Mouse (Mus musculus): ENCODE measurements at regions not wholly inside any gene's neighbourhood (a gene's known extent, or its start where the extent isn't known, plus 50 kb on each side); places are given as distances from the start of the nearest gene placed in this dataset.

DNA sequence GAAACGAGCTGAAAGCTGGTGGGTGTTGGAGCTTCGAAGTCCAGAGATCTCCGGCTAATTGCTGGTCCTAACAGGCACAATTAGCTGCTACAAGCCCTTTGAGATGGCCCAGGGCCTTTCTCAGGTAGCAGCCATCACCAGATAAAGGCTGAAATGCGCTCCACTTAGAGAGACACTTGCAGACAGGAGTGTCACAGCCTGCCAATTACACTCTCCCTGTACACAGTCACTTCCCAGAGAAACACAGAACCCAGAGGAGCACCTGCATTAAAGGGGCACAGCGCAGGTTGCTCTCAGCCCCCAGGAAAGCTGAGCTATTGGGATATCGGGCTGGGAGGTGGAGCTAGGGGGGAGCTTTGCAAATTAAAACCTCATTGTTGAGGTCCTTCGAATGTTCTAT is 380.2 kb downstream of the Tshz3 start:
- no peak for ATAC-seq (ENCODE audit: poor library complexity, severe bottlenecking)

DNA sequence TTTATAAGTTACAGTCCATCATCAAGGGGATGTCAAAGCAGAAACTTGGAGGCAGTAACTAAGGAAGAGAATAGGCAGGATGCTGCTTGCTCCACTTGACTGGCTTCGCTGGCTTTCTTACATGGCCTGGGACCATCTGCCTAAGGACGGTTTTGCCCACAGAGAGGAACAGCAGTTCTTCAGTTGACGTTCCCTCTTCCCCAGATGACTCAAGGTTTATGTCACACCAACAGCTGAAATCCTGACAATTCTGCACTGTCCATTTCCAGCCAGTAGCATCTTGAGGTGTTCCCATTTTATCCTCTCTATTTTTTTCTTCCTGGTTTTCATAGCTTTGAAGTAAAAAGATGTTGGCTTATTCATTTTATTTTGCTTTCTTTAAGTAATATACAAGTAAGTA is 391.8 kb downstream of the Tshz3 start:
- ATAC-seq (ENCODE audit: poor library complexity, severe bottlenecking) = no peak

DNA sequence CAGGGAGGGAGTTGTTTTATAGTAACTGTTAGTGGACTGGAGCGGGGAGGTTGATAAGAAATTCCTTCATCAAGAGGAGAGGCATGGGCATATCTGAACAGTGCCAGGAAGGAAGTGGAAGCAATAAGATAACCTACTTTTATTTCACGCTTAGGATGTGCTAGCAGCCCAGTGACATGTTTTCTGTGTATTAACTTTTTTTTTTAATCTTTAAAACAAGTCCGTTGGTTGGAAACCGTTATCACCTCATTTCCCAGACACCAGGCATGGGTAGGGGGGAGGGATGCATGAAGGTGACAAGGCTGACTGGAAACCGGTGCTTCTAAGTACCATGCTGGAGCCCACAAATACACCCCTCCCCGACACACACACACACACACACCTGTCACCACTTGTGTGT is 394.7 kb downstream of the Tshz3 start:
- no peak for ATAC-seq (ENCODE audit: poor library complexity, severe bottlenecking)

DNA sequence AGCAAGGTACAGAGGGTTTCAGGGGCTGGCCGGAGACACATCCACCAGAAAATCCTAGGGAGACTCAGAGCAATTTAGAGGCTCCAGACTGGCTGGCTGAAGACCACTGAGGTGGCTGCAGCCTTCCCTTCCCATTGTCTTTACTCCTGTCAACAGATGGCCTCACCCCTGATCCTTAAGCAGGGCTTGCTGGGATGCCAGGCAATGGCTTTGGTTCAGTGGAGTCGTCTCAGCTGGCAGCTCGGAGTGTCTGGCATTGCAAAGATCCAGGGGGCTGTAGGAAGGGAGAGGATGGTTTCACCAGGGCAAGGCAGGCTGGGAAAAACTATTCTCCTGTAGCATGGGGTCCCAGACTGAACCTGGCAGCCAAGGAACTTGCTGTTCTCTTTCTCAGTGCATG is 395.8 kb downstream of the Tshz3 start:
- ATAC-seq (ENCODE audit: poor library complexity, severe bottlenecking) = no peak

DNA sequence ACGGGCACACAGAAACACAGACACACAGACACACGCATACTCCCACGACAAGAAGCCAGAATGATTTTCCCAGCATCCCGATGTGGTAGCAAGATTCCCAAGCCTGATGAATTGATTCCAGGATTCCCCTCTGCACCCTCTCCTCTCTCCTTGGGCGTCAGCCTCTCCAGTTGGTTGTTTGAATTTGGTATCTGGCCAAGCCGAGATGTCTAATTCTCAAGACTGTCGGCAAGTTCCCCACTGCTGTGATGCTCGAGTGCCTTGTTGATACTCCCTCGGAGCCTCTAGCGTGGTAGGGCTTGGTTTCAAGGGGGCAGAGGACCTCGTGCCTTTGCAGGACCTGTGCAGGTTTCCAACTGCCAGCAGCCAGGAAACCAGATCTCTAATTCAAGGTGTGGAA is 397.9 kb downstream of the Tshz3 start:
- ATAC-seq (ENCODE audit: poor library complexity, severe bottlenecking) = no peak

DNA sequence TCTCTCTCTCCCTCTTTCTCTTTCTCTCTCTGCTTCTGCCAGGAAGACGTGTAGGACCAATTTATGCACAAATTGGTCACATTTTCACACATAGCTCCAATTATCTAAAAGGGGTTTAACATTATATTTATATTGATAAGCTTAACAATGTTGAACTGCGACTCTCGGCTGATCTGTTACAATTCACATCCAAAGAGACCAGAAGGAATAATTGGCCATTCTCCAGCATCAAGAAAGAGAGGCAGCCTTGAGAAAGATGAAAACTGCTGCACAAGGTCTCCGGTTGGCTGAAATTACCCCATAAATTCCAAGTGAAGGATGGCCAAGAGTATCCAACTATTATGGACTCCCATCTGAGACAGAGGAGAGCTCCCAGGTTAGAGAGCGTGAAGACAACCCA is 398.4 kb downstream of the Tshz3 start:
- ATAC-seq (ENCODE audit: poor library complexity, severe bottlenecking) = no peak

DNA sequence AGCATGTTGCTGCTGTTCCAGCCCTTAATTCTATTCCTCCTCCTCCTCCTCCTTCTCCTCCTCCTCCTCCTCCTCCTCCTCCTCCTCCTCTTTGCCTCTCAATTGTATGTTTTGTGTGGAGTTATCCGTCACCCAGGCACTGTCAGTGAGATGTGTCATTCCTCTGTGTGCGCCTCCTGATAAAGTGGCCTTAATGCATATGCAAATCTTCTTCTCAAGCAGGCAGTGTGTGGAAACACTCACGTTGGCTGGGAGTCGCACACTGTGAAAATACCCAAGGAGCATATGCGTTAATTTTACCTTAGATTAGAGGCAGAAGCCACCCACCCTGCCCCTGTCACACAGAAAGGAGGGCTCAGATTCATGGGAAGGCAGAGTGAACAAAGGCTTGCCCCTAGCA is 401.0 kb downstream of the Tshz3 start:
- no peak for ATAC-seq (ENCODE audit: poor library complexity, severe bottlenecking)

DNA sequence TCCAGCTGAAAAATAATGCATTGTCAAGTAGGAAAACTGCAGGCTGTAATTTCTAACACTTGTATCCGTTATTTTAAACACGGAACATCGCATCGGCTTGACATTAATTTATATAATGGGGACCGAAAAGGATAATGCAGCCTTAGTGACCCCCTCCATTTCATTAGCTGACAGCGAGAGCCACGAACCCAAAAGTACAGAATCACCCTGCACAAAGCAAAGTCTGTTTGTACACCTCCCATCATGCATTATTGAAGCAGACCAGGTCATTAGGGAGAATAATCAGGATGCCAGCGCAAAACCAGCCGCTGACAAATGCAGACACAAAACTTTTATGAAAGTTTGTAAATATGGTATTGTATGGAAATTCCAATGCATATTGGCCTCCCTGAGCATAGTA is 406.8 kb downstream of the Tshz3 start:
- no peak for ATAC-seq (ENCODE audit: poor library complexity, severe bottlenecking)

DNA sequence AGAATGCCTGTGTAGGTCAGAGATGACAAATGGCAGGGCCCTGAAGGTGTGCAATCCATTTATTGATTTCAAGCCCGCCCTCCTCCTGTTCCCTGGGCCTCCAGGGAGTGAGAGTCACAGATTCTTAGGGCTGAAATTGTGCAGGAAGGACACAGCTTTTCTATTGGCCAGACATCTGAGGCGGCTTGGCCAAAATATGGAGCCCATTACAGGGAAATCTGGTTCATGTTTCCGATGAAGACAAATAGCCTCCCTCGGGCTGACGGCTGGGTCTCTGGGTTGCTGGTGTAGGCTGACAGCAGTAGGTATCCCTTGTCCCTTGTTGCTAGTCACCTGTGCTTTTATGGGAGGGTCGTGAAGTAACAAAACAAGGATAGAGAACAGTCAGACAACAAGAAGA is 413.2 kb downstream of the Tshz3 start:
- ATAC-seq (ENCODE audit: poor library complexity, severe bottlenecking) = no peak

DNA sequence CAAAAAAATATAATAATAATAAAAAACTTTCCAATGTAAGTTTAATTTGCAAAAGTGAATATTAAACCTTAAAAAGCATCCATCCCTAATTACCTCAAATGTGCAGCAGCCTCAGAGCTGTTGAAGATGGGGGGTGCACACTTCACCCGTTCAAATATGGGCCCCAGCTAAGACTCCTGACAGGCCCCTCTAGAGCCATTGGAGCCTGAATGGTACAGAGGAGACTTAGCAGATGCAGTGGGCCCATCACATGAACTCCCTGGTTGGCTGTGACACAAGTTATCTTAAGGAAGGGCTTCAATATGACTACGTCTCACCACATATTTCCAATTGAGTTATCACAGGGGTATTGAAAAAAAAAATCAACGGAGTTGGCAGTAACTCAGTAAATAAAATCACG is 422.9 kb downstream of the Tshz3 start:
- ATAC-seq (ENCODE audit: poor library complexity, severe bottlenecking) = no peak

DNA sequence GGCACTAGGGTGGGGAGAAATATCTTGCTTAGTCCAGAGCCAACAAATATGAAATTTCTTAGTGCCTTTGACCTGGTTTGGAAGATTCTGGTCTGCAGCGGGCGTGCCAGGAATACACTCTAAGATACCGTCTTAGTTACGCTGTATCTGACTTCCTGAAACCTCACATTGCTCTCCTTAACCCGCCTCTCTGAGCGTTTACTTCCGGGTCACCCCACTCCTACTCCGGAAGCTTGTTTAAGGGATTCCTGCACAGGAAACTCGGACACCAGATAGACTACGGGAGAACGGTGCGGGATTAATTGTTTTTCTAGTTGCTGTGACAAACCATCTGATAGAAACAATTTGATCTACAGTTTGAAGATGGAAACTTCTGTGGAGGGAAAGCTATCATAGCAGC is 442.3 kb downstream of the Tshz3 start:
- ATAC-seq (ENCODE audit: poor library complexity, severe bottlenecking) = no peak

DNA sequence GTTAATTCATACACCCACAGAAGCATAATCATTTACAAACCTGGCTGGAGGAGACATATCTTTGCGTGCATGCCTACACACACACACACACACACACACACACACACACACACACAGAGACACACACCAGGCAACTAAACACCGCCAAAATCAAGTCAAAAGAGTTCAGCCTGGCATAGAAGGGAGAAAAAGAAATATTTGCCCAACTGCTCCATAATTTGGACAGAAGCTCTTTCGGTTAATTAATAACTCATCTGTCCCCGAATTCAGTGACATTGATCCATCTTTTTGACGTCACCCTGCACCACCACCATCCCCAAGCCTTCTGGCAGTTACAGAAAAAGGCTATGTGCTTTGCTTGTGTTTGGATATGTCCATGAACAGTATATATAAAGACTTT is 444.9 kb downstream of the Tshz3 start:
- ATAC-seq (ENCODE audit: poor library complexity, severe bottlenecking) = no peak

DNA sequence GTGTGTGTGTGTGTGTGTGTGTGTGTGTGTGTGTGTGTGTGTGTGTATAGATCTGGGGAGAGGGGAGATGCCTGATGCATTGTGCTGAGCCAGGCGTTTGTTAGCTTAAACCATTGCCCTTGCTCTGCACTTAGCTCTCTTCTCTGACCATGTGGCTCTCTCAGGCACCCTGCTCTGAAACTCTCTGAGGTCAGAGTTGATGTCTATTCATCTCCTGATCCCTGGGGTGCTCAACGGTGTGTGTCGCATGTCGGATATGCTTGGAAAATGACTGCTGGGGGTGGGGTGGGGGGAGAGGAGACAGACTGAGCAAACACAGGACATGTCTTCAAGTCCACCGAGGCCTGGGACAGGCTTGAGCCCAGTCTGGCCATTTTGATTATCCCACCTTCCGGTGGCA is 446.4 kb downstream of the Tshz3 start:
- no peak for ATAC-seq (ENCODE audit: poor library complexity, severe bottlenecking)

DNA sequence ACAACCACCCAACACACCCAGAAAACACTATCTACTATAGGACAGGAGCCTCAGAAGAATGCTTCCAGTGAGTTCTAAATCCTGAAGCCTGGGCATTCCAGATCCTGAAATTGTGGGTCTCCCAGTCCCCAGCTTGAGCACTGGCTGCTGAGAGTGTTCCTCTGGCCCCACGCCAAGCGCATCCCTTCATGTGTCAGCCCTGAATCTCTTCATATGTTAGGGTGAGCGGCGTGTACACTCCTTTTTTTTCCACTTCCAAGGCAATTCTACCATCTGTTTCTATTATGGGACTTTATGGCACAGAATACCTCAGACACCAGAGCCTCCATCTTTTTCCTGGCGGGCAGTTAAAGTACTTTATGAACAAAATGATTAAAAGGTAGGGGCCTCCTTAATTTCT is 451.8 kb downstream of the Tshz3 start:
- ATAC-seq (ENCODE audit: poor library complexity, severe bottlenecking) = no peak

DNA sequence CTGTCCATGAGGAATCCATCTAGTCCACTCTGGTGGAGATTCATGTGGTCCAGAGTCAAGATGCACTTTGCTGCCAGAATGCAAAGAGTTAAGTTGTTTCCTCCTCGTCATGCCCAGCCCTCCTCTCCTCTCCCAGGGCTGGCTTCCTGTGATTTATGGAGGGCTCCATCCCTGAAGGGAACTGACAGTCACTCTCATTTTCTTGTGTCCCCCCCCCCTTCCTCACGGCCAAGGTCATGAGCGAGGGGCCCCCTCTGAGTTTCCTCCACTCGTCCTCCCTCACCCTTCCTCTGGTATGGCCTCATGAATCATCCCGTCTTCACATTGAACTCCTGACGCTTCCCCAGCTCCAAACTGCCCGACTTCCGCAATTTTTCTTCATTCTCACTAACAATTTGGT is 461.9 kb downstream of the Tshz3 start:
- no peak for ATAC-seq (ENCODE audit: poor library complexity, severe bottlenecking)

DNA sequence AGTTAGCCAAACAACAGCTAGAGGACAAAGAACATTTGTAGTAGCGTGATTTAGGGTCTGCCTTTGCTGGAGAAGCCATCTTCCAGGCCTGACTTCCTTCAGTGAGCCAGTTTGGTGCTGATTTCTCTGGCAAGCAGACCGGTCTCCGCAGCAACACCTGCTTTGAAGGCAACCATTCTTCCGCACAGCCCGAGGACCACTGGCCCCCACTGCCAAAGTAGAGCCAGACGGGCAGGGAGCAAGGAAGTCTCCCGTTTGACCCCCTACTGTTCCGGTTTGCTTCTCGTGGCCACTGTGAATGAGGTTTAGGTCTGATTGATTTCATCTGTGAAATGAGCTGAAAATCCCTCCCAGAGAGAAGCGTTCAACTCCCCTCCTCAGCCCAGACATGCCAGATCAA is 471.0 kb downstream of the Tshz3 start:
- ATAC-seq (ENCODE audit: poor library complexity, severe bottlenecking) = no peak

DNA sequence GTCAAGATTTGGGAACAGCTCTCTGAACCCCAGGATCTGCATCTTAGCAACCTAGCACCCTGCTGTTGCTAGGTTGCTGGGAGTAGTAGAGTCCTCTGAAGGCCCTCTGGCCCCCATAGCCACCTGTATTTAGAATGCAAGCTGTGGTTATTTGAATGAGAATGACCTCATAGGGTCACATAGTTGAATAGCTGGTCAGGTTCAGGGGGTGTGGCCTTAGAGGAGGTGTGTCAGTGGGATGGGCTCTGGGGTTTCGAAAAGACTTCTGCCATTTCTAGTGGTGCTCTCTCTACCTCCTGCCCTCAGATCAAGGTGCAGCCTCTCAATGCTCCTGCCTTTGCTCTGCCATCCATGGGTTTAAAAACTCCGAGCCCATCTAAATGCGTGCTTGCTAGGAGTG is 477.8 kb downstream of the Tshz3 start:
- no peak for ATAC-seq (ENCODE audit: poor library complexity, severe bottlenecking)

DNA sequence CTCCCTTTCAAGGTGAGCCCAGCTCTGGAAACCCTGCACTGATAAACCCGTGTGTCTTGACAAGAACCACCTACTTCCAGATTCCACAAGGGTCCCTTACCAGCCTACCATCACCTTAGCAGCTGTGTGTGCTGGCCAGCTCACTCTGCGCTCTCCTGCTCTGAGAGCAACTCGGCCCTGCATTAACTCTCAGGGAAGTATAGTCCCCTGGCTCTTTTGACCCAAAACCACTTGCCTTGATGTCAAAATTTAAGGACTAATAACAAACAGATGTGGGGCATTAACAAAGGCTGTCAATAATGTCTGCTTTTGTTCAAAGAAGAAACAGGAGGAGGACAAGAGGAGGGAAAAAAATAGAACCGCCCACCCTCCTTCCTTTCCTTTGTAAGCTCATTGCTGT is 480.3 kb downstream of the Tshz3 start:
- no peak for ATAC-seq (ENCODE audit: poor library complexity, severe bottlenecking)

DNA sequence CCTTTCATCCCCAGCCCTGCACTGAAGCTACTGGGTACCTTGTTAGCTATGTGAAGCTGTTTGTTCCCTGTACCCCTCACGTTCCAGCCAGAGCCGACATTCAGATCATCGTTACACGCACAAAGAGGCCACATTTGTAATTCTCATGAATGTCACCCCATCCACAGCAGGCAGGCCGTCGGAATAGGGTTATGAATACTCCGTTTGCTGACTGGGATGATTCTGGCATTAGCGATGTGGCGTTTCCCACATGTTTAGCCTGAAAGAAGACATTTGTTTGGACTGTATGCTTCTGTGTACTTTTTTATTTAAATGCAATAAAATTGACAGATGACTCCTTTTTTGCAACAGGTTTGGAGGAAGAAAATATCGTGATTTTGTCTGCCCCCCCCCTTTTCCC is 482.0 kb downstream of the Tshz3 start:
- ATAC-seq (ENCODE audit: poor library complexity, severe bottlenecking) = no peak

DNA sequence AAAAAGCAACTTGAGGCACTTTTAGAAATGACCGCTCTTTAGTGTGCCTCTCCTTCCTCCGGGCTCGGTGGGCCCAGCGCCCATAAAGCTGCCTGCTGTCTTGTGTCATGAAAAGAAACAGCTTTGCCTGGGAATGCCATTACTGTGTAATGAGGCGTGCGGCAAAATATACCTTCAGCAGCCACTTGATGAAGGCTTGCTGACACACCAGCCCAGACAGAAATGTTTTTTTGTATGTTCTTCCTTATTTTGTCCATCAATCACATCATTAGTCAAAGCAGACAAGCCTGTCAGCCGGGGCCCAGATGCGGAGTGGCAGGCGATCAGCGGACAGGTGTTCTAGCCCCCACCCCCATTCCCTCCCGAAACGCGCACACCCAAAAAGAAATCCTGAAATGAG is 482.5 kb downstream of the Tshz3 start:
- no peak for ATAC-seq (ENCODE audit: poor library complexity, severe bottlenecking)

DNA sequence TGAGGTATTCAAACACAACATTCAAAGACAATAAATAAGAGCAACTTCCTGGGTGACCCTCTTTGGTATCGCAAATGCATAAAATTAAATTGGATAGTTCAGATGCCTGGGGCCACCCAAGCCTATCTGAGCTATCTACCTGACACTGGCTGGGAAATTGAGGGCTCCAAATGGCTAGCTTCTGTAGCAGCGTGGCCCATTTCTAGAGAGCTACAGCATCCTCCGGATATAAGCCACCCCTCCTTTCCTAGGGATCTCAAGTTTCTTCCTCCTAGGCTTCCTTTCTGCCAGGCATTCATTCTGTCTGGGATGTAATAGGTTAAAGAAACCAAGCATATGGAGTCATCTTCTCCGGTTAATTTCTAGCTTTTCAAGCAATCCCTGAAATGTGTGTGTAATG is 483.2 kb downstream of the Tshz3 start:
- ATAC-seq (ENCODE audit: poor library complexity, severe bottlenecking) = no peak

DNA sequence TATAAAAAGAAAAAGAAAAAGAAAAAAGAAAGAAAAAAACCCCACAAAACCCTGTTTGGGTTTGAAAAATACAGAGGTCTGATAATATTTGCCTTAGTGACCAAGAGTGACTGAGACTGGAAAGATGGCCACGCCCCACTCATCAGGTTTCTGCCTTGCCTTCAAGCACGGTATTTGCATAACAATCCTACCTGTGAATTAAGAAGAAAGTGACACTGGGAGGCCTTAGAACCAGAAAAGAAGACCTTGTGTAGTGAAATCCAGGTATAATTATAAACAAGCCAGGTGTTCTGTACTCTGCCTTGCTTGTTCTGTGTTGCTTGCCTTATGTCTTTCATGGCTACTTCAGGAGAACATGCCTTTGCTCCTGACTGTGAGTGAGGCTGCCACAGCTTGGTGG is 494.6 kb downstream of the Tshz3 start:
- no peak for ATAC-seq (ENCODE audit: poor library complexity, severe bottlenecking)

DNA sequence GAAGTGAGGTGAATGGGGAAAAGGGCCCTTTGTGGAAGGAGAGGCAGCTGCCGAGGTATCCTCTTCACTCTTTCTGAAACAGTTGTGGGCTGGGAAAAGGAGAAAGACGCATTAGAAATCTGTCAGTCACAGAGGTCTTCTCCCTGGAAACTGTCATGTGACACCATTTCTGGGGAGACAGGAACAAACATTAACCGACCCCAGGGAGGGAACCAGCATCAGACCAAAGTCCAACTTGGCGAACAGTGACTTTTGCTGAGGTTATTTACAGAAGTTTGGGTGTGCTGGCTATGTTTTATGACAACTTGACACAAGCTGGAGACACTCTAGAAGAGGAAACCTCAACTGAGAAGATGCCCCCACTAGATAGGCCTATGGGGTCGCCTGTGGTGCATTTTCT is 506.9 kb downstream of the Tshz3 start:
- ATAC-seq (ENCODE audit: poor library complexity, severe bottlenecking) = no peak

DNA sequence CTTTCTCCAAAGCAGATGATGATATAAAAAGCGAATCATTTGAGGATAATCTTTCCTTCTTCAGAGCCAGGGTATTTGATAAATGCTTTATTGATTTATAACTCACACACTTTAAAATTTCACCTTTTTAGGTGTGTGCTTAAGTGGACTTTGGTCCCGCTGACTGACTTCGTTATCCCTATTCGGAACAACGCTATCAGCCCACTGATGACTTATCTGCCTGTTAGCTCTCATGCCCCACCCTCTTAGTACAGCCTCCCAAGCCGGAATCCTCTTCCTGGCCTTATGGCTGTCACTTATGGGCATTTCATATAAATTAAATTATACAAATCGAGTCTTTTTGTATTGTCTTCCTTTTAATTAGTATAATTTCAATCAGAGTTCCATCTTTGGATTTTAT is 510.4 kb downstream of the Tshz3 start:
- ATAC-seq (ENCODE audit: poor library complexity, severe bottlenecking) = no peak

Data from megakaryocyte, adult 5-6 weeks (primary cell).